Mouse (Mus musculus): ENCODE data around the gene Rpl38.

Rpl38 gene

GRCm38 (mm10) chr11:114706358-114706757 lies 38.0 kb downstream of the Rpl38 start:
- no peak for DNase-seq

- DNase-seq, result no peak
Measured at GRCm38 (mm10) chr11:114711393-114711792, 43.1 kb downstream of the Rpl38 start.

- DNase-seq, result no peak
Measured at GRCm38 (mm10) chr11:114711861-114712260, 43.5 kb downstream of the Rpl38 start.

GRCm38 (mm10) chr11:114714526-114714925 lies 46.2 kb downstream of the Rpl38 start:
- no peak for DNase-seq

GRCm38 (mm10) chr11:114715531-114715930 lies 47.2 kb downstream of the Rpl38 start:
- no peak for DNase-seq

GRCm38 (mm10) chr11:114720535-114720934 lies 52.2 kb downstream of the Rpl38 start:
- DNase-seq, result no peak

All from liver (tissue).